Mouse (Mus musculus) kidney, adult 8-10 months (tissue): Measurements from ENCODE around the gene Nek9.

Experiments
- DNase-seq, 2 experiments: peaks; one replicate each; pipeline ENCODE4 v3.0.0; 2022

Nek9 gene

DNA sequence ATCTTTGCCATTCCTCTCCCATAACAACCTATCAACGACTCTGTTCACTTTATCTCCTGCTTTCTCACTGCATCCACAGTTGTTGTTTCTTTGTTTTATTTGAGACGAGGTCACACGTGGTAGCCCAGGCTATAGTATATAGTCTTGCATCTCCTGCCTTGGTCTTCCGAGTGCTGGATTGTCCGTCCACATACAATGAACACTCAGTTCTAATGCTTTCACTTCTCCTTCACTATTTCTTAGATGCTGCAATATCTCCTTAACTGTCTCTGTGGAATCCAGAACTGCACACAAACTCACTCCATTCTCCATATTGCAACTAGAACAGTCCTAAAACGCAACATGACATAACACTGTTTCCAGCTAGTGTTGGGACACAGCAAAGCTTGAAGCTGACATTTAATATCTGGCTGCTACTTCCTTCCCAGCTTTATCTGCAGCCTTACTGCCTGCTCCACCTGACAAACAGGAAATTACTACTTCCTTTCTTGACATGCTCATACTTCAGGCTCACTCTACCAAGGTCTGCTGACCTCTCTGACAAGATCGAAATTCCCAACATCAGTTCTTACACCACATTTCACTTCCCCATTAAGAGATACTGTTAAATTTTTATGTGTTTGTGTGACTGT, 82.0 kb downstream of the Nek9 start:
- DNase-seq = no peak

DNA sequence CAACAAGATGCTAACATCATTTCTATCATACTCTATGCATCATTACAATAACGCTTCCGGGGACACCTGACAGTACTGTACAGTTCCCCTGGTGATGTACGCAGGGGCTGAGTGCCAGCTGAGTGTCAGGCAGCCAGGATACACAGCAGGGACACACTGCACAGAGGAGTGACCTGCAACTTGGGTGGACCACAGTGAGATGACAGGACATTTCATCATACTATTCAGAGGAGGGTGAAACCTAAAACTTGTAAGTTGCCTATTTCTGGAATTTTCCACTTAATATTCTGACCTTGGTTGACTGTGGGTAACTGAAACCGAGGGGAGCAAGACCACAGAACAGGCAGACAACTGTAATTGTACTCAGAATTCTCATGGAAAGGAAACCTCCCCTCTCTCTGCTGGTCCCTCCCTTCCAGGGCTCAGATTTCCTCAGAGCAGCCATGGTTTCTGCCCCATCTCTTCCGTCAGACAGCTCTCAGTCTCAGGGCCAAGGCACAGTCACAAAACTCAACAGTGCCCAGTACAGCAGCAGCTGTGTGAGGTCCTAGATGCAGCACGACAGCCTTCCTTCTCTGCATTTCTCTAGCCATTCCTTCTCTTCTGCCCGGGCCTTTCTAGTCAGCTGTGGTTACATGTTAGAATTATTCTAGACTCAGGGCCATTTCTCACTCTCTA, 82.9 kb downstream of the Nek9 start:
- no peak for DNase-seq

DNA sequence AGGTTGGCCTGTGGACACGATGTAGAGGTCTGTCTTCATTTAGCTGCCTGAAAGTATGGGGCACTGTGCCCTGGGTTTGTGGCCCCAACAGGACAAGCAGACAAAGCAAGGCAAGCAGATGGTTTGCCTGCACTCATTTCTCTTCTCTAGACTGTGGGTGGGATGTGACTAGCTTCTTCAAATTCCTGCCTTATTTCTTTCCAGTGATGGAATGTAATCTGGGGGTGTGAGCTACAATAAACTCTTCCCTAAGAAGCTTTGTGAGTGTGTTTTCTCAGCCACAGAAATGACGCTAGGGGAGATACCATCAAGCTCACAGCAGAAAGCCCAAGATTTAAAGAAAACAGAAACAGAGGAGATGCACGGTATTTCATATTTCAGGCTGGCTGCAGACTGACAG, 87.1 kb downstream of the Nek9 start:
- DNase-seq = no peak
